Mouse (Mus musculus) lung, adult 18-20 months (tissue): ENCODE data around the gene Cbx5.
A peak's percentile ranks its signal among the peaks of the same experiment; 100 is the strongest.
"Not testable (repeated sequence)": the region's sequence is repeated elsewhere in the genome, so short reads cannot be mapped to it uniquely, and the experiment has no call there.

Source experiments
- DNase-seq, 2 experiments: peaks; one replicate each; pipeline ENCODE4 v3.0.0; 2022; ENCODE audit warnings: mixed read lengths in 2 of 2

Cbx5 gene

DNA sequence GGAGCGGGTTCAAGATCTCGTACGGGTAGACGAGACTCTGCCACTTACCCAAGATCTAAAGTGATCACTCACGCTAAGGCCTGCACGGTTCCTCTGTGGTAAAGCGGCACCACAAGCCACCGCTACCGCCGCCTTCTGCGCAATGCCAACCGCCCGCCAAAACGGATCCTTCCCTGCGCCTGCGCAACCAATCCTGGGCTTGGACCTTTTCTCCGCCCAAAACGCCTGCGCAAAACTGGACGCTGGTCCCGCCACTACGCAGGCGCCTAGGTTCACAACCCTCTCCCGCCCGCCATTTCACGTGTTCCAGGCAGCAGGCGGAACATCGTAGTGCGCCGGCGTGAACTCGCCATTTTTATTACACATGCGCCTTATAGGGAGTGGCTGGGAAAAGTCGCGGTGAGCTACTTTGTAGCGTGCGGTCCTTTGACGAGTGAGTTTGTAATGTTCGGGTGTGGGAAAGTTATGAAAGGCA is at the start of gene Cbx5:
Gene Cbx5 (minus strand): TSS at position 132 of the 475 bp plus-strand sequence.
- peak; percentile 99 for DNase-seq

DNA sequence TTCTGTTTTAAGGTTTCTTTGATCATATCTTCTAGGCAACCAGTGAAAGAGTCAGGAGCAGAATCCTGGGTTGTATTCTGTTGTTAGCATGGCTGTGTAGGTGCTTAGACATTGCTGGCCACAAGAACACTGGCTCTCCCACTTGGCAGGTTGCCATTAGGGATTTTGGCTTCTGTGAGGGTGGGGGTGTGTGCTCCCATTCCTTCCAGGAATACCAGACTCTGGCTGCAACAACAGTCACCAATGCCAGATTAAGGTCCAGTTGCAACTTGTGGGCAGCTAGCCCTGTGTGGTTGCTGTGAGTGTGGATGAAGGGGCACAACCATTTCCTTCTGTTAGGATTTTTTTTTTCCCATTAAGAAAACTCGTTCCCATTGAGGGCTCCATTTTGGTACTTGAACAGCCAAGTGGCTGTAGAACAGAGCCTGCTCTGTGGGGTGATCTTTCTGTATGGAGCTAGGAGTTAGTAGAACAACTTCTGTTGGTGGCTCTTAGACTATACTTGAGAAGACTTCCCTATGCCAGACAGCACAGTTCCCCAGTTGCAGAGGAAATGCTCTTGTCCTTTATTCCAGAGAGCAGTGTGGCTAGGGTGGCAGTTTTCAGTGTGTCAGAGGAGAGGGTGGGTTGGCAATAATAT is 46.3 kb upstream of the Cbx5 start:
- peak in 1 of 2 experiments; percentile 37 for DNase-seq

DNA sequence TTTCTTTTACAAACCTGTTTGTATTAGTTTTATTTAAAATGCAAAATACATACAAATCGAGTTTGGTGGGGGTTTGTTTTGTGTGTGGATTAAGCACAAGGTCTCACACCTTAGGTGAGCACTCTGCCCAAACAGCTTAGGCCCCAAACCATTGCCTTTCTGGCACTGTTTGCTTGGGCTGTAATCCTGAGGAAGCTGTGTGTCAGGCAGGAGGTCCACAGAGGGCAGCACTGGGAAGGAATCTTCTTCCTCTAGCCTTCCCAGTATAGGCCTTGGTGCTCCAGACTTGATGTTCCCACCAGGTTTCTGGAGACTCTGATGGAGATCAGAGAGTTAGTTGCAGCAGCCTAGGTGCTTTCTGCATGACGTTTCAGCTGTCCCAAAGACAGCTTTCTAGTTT is 45.0 kb upstream of the Cbx5 start:
- DNase-seq, result no peak

DNA sequence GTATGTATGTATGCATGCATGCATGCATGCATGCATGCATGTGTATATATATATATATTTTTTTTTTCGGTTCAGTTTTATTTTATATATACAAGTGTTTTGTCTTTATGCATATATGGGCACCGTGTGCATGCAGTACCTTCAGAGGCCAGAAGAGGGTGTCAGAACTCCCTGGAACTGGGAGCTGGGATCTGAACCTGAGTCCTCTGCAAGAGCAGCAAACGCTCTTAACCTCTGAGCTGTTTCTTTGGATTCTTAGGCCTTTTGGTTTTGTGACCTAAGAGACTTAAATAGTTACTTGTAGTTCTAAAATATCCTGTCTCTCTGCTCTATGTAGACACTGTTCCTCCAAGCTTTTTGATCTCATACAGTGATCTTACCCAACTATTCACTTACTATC is 44.5 kb upstream of the Cbx5 start:
- peak; percentile 44 to 58 for DNase-seq

DNA sequence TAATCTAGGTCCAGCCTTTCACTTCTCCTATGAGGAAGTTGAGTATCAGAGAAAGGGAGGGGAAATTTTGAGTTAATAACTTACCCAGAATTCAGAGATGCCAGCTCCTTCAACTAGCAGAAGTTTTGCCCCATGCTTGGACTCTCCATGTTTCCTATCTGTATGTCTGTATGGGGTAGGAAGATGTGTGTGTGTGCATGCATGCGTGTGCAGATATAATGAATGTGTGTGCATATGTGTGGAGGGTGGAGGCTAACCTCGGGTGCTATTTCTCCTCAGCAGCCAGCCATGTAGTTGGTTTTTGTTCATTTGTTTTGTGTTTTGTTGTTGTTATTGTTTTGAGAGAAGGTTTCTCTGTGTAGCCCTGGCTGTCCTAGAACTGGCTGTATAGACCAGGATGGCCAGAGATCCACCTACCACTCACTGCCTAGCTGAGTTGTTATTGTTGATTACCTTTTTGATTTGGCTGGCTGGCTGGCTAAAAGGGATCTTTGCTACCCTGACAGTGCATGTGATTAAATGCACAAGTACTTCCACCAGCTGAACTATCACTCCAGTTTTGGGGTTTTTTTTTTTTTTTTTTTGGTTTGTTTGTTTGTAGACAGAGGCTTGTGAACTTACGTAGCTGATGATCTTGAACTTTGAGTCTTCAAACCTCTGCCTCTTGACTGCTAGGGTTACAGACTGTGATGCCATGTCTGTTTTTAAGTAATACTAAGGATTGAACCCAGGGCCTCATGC is 42.0 kb upstream of the Cbx5 start:
- DNase-seq, result no peak

DNA sequence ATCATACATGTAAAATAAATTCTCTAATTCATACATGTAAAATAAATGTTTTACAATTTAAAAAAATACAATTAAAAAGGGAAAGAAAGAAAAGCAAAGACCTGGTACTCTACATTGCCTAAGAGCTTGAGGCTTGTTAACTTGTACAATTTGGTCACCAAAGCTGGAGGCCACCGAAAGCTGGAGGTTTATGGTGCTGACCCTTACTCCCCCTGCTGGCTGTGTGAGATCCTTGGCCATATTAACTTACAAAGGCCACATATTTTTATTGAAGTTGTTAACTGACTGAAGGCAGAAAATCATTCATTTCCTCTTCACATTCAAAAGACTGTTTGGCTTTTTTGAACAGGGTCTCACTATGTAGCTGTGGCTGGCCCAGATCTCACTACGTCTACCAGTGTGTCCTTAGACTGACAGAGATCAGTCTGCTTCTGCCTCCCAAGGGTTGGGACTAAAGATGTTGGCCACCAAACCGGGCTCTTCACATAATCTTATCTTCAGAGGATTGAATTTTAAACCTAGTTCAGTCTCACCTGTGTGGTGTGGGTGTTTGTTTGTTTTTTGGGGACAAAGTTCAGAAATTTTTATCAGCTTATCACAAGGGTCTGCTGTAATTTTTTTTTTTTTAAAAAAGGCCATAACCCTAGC is 41.3 kb upstream of the Cbx5 start:
- peak in 1 of 2 experiments; percentile 34 for DNase-seq

DNA sequence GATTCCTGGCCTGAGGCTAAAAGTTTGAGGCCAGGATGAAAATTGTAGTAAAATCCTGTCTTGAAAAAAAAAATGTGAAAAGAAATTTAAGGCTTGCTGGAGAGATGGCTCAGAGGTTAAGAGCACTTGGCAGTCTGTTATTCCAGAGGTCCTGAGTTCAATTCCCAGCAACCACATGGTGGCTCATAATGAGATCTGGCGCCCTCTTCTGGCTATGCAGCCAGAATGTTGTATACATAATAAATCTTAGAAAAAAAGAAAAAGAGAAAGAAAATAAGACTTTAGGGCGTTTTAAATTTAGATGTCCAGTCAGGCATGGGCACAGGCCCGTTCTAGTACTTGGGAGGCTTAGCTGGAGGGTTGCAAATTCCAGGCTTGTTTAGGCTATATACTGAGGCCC is 40.1 kb upstream of the Cbx5 start:
- DNase-seq, result no peak

DNA sequence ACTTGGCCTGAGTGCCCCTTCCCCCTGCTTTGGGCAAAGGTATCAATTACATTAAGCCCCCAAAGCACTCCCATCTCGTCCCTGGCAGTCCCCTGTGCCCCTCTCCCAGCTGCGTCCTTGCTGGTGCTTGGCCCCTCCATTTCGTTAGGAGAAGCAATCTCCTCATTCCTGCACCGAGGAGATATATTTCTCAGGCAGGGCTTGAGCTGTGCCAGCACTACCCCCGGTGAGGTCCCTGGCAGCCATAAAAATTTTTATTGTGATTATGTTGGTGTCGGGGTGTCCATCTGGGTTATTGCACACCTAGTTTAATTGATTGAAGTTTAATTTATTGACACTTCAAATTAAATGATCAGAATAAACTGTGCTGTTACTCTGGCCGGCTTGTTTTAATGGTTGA is 38.3 kb upstream of the Cbx5 start:
- no peak for DNase-seq

DNA sequence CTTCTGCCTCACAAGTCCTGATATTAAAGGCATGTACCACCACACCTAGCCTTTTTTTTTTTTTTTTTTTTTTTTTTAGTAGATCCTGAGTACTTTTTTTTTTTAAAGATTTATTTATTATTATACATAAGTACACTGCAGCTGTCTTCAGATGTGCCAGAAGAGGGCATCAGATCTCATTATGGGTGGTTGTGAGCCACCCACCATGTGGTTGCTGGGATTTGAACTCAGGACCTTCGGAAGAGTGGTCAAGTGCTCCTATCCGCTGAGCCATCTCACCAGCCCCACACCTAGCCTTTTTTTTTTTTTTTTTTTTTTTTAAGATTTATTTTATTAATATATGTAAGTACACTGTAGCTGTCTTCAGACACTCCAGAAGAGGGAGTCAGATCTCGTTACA is 36.3 kb upstream of the Cbx5 start:
- not testable (repeated sequence) for DNase-seq

DNA sequence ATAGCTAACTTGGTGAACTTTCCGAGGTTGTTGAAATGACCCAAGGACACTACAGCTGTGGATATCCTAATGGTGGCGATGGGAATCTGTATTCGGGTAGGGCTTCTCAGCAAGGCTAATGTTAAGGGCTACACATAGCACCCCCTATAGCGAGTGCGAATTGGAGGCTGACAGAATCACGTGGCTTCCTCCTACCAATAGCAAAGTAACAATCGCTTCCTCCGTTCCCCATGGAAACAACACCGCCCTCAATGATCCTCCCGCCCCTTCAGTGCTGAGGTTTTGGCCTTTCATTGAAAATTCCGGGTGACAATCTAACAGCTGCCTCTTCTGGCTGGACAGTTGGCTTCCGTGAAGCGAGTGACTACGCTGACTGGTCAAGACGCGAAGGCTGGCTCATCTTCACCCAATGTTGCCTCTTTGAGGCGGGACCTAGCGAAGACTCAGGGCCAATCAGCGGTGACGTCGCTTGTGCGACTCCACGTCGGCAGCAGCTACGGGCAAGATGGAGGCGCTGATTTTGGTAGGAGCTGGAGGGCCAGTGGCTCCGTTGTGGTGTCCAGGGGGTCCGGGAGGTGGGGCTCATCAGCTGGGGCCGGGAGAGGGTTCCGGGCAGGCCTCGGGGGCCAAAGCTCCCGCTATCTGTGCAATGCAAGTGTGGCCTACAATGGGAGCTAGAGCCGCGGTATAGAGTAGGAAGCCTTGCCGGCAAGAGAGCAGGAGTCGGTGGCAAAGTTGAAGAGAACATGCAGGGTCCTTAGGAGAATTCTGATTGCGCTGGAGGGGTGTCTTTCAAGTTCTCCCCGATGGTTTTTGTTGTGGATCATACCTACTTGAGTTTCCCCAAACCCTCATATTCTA is 33.0 kb upstream of the Cbx5 start, which contains the start of gene Copz1:
Gene Copz1 (plus strand): TSS at position 296 of the 861 bp plus-strand sequence.
- DNase-seq, result peak; percentile 99

DNA sequence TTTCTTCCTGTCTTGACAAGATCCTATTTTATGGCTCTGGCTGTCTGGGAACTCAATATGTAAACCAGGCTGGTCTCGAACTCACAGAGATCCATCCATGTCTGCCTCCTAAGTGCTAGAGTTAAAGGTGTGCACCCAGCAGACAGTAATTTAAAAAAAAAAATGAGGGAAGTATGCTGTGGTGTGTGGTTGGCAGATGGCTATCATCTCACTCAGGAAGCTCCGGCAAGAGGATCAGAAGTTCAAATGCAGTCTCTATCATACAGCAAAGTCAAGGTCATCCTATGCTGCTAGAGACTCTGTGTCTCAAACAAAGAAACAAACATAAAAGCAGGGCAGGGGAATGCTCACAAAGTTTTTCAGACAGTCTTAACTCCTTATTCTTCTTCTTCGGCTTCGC is 29.3 kb upstream of the Cbx5 start:
- DNase-seq, result no peak

DNA sequence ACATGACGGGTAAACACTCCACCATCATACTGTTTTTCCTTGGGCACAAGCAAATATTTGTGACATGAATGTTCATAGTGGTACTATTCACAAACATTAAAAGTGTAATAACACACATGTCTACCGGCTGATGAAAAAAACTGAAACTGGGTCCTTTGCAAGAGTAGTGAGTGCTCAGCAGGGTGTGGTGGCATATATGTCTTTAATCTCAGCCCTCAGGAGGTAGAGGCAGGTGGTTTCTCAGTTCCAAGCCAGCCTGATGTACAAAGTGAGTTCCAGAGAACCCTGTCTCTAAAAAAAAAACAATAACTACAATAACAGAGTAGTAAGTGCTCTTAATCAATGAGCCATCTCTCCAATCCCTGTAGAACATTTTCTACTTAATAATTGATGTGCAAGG is 25.2 kb upstream of the Cbx5 start:
- no peak for DNase-seq

DNA sequence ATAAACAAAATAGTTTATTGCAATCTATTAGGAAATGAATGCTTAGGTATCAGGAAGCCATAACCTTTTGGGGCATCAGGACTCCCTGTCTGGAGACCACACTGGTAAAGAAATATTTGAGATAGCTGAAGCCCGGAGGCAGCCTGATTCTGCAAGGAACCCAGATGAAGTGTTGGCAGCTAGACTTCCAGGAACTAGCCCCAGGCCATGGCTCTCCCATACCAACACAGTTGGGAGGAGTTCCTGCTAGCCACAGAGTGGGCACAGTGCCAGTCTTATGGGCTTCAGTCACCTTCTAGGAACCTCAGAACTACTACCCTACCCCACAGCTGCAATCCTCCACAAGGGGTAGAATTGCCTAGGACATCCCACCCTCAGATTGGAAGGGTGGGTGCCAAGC is 20.4 kb upstream of the Cbx5 start:
- DNase-seq, result peak; percentile 57 to 62

DNA sequence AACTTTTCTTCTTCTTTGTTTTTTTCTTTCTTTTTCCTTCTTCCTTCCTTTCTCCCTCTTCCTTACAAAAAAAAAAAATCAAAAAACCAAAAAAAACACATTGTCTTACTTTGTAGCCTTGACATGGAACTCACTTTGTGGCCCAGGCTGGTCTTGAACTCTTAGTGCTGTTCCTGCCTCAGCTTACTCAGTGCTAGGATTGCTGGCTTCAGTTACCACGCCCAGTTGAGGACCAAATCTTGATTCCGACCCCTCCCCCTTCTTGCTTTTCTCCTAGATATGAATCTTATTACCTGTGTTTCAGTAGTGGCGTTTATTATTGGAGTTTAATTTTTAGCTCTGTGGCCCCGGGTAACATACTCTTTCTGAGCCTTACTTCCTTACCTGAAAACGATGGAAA is 19.5 kb upstream of the Cbx5 start:
- DNase-seq, result no peak

DNA sequence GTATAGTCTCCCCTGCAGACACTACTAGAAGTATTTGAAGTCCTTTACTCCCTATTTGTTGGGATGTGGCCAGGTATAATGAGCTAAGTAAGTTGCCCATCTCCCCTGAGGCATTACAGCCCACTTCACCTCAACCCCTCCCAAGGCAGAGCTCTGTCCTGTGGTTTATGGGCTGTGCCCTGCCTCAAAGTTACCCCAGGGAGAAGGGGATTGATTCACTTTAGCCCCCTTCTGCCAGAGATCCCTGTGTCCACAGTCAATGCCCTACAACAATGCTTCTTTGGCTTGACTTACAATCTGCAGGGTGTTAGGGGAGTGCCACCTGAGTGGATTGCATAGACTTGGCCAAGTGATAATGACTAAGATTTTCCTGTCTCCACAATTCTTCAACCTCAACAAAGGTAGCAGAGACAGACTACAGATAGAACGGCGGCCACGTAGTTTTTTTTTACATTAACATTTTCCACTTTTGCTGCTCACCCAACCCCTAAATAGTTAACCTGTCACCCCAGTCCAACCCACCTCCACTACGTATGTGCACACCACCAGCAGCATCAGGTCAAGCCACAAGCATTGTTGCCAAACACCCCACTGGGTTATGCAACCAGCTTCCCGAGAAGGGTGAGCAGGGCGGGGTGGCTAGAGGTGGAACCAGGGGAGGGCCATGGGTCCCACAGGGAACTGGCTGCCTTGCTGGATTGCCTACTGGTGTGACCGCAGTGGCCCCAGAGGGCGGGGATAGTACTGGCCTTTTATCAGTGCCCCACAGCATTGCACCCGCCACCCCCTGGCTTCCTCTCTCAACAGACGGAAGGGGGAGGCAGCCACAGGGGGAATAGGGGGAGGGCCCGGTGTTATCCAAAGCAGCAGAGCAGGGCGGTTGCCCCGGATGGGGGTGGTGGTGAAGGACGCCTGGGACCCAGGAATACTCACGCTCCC is 18.4 kb upstream of the Cbx5 start, which contains the start of gene Nfe2:
Gene Nfe2 (minus strand): TSS at position 614 of the 939 bp plus-strand sequence.
- DNase-seq, result peak; percentile 94 to 97

DNA sequence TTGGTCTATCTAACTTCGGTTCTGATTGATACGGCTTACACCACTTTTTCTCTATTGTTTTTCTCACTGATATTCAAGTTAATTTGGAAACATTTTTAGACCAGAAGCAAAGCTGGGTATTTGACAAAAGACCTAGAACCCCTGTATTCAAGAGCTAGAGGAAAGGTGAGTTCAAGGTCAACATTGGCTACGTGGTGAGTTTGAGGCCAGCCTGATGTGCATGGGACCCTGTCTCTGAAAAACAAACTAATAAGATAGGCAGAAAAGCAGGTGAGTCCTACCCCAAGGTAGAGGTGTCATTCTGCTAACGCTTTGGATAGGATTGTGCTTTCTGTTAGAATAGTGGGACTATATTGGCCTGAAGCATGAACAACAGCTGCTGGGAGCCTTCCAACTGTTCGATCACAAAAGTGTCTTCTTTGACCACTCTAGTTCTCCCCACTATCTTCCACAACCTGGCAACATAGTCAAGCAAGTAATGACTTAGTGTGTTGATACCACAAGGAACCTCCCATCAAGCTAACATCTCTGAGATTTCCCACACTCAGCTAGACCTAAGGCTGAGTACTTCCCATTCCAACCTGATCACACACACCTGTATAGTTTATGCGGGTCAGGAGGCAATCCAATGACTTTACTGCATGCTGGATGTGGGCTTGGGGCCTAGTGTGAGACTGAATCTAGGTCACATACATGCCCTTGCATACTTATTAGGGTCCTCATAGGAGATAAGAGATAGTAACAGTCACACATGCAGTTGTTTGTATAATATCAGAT is 16.8 kb upstream of the Cbx5 start:
- DNase-seq, result no peak

DNA sequence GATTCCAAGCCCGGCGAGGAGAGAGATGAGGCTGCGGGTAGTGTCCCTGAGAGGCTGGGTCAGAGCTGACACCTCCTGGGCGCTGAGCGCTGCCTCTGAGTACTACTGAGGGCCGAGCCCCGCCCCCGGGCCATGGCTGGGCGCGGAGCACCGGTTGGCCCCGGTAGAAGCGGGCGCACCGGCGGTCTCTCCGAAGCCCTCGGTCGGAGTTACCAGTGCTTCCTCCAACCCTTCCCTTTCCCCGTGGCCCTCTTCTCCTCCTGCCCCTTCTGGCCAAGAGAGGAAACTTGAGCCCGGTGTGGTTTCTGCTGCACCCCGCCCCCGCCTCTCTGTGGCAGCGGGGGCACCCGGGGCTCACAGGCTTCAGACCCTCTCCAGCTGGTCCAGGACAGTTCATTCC is 15.6 kb upstream of the Cbx5 start:
- DNase-seq, result peak; percentile 53 to 65

DNA sequence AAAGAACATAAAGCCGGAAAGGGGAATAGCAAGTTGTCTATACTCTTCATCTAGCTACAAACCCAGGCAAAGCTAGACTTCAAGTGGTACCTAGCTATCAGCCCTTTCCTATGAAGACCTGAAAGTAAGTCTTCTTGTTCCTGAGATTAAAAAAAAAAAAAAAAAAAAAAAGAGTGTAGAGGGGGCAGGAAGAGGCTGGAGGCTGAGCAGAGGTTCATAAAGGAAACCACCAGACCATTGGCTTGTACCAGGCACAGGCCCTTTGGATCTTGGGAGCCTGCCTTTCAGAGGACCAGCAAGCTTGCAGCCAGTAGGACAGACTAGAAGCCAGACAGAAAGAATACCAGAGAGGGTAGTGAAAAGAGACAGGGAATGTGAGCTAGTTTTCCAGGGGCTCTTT is 13.7 kb upstream of the Cbx5 start:
- DNase-seq, result no peak

DNA sequence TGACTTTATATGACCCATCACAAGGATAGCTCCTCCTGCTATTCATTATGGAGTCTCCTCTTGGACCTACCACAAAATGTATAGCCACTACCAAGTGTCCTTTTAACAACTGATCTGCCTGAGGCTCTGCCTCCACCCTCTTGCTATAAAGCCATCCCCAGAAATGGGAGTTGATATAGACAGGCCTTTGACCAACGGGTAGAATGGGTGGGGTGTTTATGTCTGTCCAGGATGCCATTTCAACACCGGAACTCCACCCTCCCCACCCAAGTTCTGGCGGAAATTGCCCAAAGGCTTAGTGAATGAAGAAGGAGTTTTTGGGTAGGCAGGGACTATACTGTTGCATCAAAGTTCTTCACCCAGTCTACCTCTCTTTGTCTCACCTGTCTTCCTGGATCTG is 13.0 kb upstream of the Cbx5 start:
- DNase-seq, result peak; percentile 40 to 62

DNA sequence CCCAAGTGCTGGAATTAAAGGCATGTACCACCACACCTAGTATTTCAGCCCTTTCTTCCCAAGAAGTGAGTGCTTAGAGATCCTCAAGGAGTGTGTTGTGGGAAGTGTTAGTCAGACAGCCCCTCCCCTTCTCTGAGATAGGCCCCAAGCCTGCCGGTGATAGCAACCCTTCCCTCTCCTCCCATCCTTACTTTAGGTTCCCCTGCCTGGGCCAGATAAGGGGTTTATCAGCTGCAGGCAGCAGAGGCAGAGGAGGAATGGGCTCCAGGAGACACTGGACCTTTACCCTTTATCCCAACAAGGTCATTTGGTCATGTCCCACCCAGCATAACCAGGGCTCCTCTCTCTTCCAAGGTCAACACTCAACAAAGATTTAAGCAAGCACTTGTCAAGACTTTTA is 12.0 kb upstream of the Cbx5 start:
- no peak for DNase-seq
